Mouse (Mus musculus) frontal cortex, adult 2 months (tissue): ENCODE measurements around the gene Grid2ip. TPM values are rescaled to one million over a fixed set of nuclear protein-coding genes. Genes with fewer than 3 reads are reported as not detected.
A peak's percentile ranks its signal among the peaks of the same experiment; 100 is the strongest.
"Not testable (repeated sequence)": the region's sequence is repeated elsewhere in the genome, so short reads cannot be mapped to it uniquely, and the experiment has no call there.

ENCODE experiments used
- DNase-seq, 2 experiments: peaks; one replicate each; pipeline ENCODE4 v3.0.0; 2022; ENCODE audit warnings: low spot score in 1 of 2; ENCODE audit errors: extremely low spot score in 1 of 2
- polyA plus RNA-seq: library from polyadenylated mRNA; depleted of rRNA; stranded (reverse); fragments of >200 nt; gene quantifications from 2 replicates; pipeline ENCODE4 v1.2.3, GENCODE M21; 2012

Grid2ip gene
- polyA plus RNA-seq, 1 experiment = 7.5 TPM

GRCm38 (mm10) chr5:143361428-143361827, 4.3 kb downstream of the Grid2ip start:
- peak in 1 of 2 experiments; percentile 15 for DNase-seq

- peak in 1 of 2 experiments; percentile 16 for DNase-seq
Observed at GRCm38 (mm10) chr5:143363678-143364615, 6.8 kb downstream of the Grid2ip start.

- no peak for DNase-seq
Observed at GRCm38 (mm10) chr5:143367931-143368330, 10.8 kb downstream of the Grid2ip start.

- DNase-seq = no peak
Observed at GRCm38 (mm10) chr5:143369611-143370255, 12.6 kb downstream of the Grid2ip start.

GRCm38 (mm10) chr5:143370416-143371145, 13.4 kb downstream of the Grid2ip start:
- DNase-seq = no peak

- no peak for DNase-seq
Observed at GRCm38 (mm10) chr5:143371146-143371510, 14.0 kb downstream of the Grid2ip start.

- DNase-seq = peak in 1 of 2 experiments; percentile 20
Observed at GRCm38 (mm10) chr5:143372818-143373217, 15.7 kb downstream of the Grid2ip start.

- peak in 1 of 2 experiments; percentile 74 for DNase-seq
Observed at GRCm38 (mm10) chr5:143375242-143375641, 18.1 kb downstream of the Grid2ip start.

- DNase-seq = no peak
Observed at GRCm38 (mm10) chr5:143376156-143376555, 19.0 kb downstream of the Grid2ip start.

- DNase-seq = no peak
Observed at GRCm38 (mm10) chr5:143386797-143387621, 29.9 kb downstream of the Grid2ip start.

- no peak for DNase-seq
Observed at GRCm38 (mm10) chr5:143394184-143394583, 37.0 kb downstream of the Grid2ip start.

- DNase-seq = not testable (repeated sequence)
Observed at GRCm38 (mm10) chr5:143394966-143395365, 37.8 kb downstream of the Grid2ip start.

- DNase-seq = no peak
Observed at GRCm38 (mm10) chr5:143395649-143396048, 38.5 kb downstream of the Grid2ip start.

GRCm38 (mm10) chr5:143400501-143400900, 43.4 kb downstream of the Grid2ip start:
- DNase-seq = no peak

GRCm38 (mm10) chr5:143401556-143401955, 44.4 kb downstream of the Grid2ip start:
- no peak for DNase-seq

GRCm38 (mm10) chr5:143403221-143404147, 46.3 kb downstream of the Grid2ip start, which contains the start of gene Kdelr2:
Gene Kdelr2, plus strand, starts transcription at chr5:143403838.
- DNase-seq = peak; percentile 67 to 89

GRCm38 (mm10) chr5:143404148-143404930, 47.2 kb downstream of the Grid2ip start:
- no peak for DNase-seq

- no peak for DNase-seq
Observed at GRCm38 (mm10) chr5:143405200-143405599, 48.1 kb downstream of the Grid2ip start.
